Mouse (Mus musculus): ENCODE measurements at regions not wholly inside any gene's neighbourhood (a gene's known extent, or its start where the extent isn't known, plus 50 kb on each side); places are given as distances from the start of the nearest gene placed in this dataset.

DNA sequence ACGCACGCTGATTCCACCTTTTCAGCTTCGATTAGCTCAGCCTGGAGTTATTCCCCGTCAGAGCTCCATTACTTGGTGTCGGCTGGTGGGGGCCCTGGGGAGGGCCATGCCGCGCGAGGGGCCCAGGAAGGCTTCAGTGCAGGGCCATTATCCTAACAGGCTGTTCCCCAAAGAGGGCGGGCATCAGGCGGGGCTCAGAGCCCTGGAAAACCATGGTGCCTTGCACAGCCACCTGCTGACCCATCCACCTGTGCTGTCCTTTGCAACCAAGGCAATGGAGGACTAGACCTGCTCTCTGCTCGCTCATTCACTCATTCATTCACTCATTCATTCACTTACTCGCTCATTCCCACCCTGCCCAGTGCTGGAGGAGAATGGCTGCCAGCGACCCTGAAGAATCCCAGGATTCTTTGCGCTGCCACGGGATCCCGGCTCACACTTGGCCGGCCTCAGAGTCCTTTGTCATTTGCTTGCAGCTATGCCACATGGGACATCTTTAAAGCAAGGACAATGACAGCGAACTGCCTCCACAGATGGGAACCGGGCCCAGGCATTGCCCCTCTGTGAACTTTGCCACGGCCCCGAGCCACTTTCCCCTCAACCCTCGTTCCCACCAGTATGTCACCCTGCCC is 78.6 kb upstream of the Nkx1-1 start:
- no peak for DNase-seq (ENCODE audit: low read depth, low spot score)

- no peak for DNase-seq (ENCODE audit: low read depth, low spot score)
Observed at GRCm38 (mm10) chr5:33511529-33512252, 77.9 kb upstream of the Nkx1-1 start.

GRCm38 (mm10) chr5:33505786-33506185 is 72.0 kb upstream of the Nkx1-1 start:
- DNase-seq (ENCODE audit: low read depth, low spot score): peak; percentile 14

DNA sequence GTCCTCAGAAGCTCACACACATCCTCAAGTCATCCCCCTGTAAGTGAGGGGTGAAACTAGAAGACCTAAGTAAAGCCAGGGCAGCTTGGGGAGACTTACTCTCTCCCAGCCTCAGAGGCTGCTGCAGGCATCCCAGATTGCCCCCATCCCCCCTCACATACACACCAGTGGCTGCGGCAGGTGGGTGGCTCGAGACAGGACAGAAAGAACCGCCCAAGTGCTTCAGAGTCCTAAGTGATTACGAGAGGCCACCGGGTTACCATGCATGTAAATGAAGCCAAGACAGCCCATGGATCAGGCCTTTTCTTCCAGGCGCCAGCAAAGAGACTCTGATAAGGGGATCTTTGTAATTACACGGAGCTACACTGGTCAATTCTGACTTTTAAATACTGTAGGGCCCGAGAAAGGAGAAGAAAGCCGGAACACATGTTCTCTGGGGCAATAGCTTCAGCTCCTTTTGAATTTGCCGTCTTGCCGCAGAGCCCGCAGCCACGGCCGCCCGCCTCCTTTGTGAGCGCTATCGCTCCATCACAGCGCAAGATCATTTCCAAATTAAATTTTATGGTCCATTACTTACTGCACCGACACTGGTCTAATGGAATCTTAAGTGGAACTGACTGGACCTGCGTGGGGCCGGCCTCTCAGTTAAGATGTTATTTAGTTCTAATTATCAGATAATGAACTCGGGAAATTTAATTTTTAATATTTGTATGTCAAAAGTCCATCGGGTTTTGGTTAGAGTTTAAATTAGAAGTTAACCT is 68.1 kb upstream of the Nkx1-1 start:
- DNase-seq (ENCODE audit: low read depth, low spot score): no peak

DNA sequence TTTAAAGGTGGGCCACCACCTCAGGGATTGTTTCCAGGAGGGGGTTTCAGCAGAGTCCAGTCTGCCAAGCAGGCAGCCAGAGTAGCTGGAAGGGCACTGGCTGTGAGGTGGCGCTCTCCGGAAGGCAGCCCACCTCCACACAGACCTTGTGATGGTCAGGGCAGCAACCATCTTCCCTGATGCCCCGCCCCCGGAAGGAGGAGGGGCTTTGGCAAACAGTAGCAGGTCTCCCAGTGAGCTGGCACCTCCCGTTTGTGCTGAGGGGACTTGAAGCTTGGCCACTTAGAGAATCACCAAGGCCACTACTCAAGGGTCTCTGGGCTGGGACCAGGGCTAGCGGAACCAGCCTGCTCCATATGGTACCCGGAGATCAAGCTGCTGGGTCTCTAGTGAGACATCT is 67.4 kb upstream of the Nkx1-1 start:
- no peak for DNase-seq (ENCODE audit: low read depth, low spot score)

DNA sequence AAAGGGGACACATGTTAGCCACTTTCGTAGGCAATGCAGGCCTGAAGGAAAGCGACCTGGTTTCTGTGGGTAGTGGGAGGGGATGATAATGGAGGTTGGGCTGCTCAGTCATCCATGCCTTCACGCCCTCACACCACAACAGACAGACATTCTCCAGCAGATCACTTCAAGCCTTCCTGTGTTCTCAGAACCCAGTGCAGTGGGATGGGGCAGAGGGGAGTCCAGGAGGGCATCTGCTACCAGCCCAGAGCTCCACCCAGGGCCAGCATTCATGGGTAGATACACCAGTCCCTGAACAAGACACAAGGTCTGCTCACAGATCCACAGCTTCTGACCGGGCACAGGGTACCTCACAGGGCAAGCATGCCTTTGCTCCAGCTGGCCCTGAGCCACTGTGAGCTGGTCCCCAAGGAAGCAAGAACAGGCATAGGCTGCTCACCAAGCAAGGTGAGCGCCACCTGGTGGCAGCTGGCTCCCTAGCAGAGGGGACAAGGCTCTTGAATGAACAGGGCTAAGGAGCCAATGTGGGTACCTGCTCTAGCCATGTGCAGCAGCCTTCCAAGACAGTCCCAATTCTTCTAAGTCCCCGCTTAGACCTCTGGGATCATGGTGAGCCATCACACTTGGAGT is 62.2 kb upstream of the Nkx1-1 start:
- peak; percentile 42 for DNase-seq (ENCODE audit: low read depth, low spot score)

DNA sequence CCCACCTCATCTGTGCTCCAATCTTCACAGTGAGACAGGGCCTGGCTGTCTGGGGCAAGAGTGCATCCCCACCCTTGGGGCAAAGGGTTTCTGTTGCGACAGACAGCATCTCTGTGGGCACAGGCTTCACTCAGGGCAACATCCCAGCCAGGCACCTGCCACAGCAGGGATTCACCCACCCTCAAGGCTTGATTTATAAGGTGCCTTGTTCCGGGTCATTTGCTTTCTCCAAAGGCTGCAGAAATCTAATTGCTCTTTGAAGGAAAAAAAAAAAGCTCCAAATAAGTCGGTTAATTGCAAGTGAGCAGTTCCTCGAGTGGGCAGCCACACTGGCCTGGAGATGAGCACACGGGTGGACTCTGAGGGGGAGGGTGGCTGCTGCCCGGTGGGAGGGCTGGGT is 61.5 kb upstream of the Nkx1-1 start:
- DNase-seq (ENCODE audit: low read depth, low spot score): no peak

GRCm38 (mm10) chr5:33492604-33493315 is 59.0 kb upstream of the Nkx1-1 start:
- no peak for DNase-seq (ENCODE audit: low read depth, low spot score)

GRCm38 (mm10) chr5:33489286-33489685 is 55.5 kb upstream of the Nkx1-1 start:
- no peak for DNase-seq (ENCODE audit: low read depth, low spot score)

DNA sequence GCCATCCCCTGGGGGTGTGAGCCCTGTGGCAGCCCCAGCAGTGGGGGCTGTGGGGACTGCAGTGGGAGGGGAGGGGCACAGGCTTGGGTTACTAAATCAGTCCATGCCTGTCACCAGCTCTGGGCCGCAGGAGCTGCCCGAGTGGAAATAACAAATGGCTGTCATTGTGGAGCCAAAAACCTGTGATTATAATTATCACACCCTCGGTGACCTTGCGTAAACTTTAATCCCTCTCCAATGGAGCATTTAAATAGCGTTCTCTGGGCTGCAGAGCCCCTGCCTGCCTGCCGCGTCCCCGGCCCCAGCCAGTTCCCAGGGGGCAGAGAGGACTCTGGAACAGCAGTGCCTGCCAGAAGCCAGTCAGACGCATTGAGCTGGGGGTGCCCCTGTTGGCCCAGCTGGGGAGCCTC is 54.4 kb upstream of the Nkx1-1 start:
- DNase-seq (ENCODE audit: low read depth, low spot score): no peak

DNA sequence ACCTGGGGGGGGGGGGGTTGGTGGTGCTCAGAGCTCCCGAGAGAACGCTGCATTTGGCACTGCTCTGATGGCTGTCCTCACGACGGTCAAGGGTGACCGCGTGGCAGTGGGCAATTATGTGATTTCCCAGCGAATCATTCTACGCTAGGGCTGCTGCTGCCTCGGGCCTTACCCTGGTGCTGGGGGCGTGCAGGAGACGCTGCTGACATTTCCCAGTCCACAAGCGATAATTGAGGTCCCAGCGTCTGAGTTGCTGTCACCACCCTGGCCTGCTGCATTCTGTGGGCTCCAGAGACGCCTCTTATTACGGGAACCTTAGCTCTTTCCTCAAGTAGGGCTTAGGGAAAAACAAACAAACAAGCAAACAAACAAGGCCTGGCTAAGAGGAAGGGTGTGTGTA is 52.0 kb upstream of the Nkx1-1 start:
- DNase-seq (ENCODE audit: low read depth, low spot score): no peak
